Mouse (Mus musculus) cerebellum, adult 2 months (tissue): Measurements from ENCODE around the gene Mical3.

Experiments used
- CTCF ChIP-seq: fragments of 200-500 bp; IDR thresholded peaks from 2 replicates; pipeline ENCODE4 v1.5.1; 2011; ENCODE audit warnings: low read depth, mild to moderate bottlenecking, control low read depth, low read length, moderate library complexity, borderline replicate concordance; ENCODE audit not compliant: insufficient read depth
- POLR2A ChIP-seq: fragments of 200-500 bp; IDR thresholded peaks from 2 replicates; pipeline ENCODE4 v1.6.1; 2011; ENCODE audit warnings: low read length, control low read depth, borderline replicate concordance; ENCODE audit not compliant: insufficient read depth

GRCm38 (mm10) chr6:120934176-120934575 lies 196.6 kb downstream of the Mical3 start:
- no peak for TF ChIP-seq CTCF
- no peak for TF ChIP-seq POLR2A
